Mouse (Mus musculus): ENCODE measurements at regions not wholly inside any gene's neighbourhood (a gene's known extent, or its start where the extent isn't known, plus 50 kb on each side); places are given as distances from the start of the nearest gene placed in this dataset.
A peak's percentile ranks its signal among the peaks of the same experiment; 100 is the strongest.

DNA sequence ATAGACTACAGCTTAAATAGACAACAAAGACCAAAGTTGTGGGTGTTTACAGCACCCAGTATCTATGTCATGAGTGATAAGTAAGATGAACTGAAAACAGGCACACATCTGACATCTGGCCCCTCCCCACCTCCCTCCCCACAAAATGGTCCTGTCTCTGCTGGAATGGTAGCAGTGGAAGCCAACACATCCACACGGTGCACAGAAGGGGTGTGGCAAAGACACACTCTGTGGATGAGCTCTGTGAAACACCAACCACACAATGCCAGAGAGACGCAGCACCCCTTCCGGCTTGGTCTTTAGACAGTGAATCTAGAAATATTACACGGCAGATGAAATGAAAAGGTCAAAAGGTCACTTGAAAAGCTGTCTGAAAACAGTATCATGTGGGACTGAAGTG, 85.6 kb downstream of the Fgf18 start:
- no peak for DNase-seq (ENCODE audit: low spot score in 2 of 2)

DNA sequence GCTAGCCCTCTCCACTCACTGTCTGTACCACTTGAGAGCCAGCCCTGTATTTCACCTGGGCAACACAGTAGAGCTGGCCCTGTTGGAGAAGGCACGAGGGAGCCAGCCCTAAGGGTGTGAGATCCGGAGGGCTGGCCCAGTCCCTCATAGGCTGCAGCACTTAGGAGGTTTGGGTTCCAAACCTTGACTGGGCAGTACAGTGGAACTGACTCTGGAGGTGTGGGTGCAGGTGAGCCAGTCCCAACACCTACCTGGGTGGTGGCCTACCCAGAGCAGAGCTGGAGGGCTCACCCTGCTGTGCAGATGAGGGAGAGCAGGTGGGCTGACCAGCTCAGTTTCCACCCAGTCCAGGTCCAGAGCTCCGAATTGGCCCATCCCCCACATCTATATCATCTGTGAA, 86.8 kb downstream of the Fgf18 start:
- DNase-seq (ENCODE audit: low spot score in 2 of 2) = no peak

DNA sequence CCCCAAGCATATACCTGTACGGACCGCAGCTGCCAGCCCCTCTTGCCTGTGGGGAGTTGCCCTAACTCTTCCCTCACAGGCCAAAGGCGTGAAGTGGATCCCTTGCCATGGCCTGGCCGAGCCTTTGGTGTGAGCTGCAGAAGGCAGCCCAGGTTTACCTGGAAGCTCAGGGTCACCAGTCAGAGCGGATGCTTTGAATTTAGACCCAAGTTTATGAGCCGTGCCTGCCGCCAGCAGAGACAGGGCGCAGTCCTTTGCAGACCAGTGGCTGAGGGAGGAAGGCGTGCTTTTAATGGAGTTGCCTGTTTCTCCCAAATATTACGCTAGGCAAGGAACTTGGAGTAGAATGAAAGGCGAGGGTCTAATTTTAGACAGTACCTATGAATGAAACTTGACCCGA, 97.0 kb downstream of the Fgf18 start:
- DNase-seq (ENCODE audit: low spot score in 2 of 2) = no peak

DNA sequence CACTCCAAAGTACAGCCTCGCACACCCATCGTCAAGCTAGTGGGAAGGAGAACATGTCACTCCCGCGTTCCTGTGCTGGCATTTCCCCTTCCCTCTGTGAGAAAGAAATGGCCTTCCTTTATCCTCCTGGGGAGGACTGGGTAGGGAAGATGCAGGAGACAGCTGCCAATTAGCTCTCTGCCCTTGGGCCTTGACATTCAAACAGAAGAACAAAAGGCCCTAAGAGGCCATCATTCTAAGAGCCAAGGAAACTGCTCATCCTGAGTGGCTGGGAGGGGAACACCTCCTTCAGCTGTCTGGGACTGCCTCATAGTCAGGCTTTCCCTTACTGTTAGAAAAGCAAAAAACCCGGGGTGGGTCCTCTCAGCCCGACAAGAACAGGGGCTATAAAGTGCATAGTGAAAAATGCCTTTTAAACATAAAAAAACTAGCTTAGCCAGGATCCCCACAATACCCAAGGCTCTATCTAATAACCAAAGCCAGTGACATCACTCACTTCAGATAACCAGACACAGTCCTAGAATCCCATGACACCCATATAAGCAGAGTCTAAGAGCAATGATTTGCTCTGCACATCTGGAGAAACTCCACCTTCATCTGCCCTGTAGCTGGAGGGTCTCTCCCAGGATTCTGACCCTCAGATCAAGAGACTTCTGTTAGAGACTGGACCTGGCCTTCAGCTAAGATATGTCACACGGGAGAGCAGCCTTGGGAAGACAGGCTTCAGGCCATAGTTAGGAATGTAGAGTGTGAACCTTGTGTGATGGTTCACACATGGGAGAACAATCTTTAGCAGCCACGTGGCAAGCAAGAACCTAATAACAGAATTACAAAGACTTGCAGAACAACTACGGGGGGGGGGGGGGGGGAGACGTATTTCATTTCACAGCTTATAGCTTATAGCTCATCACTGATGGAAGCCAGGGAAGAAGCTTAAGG, 107.1 kb downstream of the Fgf18 start:
- DNase-seq (ENCODE audit: low spot score in 2 of 2) = no peak

DNA sequence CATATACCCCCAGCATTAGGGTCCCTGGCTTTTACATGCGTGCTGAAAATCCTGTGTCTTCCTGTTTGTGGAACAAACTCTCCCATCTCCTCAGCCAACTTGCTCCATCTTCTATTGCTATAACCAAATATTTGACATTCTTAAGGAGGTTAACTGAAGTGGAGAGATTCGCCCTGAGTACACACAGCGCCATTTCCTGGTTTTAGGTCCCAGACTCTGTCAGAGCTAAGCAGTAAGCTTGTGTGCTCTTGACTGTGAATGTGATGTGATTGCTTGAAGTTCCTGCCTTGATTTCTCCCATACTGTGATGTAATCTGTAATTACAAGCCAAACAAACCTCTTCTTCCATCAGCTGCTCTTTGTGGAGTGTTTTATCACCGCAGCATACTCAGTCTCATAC, 110.8 kb downstream of the Fgf18 start:
- DNase-seq (ENCODE audit: low spot score in 2 of 2) = no peak

DNA sequence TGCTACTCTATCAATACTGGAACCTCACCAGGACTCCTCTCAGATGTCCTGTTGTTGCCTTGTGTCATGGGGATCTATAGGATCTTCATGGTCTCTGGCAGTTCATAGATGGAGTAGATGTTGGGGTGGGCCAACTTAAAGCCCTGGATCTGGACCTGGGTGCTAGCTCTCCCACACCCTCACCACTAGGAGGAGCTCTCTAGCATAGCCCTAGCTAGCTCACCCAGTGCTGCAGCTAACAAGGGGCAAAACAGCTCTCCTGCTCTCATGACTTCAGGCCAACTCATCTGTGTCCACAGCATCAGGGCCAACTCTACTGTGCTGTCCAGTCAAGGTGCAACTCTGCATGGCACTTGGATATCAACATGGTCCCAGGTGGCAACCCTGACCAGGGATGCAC, 118.3 kb downstream of the Fgf18 start:
- no peak for DNase-seq (ENCODE audit: low spot score in 2 of 2)

DNA sequence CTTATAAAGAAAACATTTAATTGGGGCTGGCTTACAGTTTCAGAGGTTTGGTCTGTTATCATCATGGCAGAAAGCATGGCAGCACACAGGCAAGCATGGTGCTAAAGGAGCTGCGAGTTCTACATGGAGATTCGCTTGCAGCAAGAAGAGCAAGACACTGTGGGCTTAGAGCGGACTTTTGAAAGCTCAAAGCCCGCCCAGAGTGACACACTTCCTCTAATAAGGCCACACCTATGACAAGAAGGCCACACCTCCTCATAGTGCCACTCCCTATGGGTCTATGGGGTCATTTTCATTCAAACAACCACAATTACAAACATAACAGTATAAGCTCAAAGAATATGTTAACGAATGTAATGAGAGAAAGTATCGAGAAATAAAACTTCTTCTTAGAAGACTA, 120.1 kb downstream of the Fgf18 start:
- DNase-seq (ENCODE audit: low spot score in 2 of 2) = no peak

DNA sequence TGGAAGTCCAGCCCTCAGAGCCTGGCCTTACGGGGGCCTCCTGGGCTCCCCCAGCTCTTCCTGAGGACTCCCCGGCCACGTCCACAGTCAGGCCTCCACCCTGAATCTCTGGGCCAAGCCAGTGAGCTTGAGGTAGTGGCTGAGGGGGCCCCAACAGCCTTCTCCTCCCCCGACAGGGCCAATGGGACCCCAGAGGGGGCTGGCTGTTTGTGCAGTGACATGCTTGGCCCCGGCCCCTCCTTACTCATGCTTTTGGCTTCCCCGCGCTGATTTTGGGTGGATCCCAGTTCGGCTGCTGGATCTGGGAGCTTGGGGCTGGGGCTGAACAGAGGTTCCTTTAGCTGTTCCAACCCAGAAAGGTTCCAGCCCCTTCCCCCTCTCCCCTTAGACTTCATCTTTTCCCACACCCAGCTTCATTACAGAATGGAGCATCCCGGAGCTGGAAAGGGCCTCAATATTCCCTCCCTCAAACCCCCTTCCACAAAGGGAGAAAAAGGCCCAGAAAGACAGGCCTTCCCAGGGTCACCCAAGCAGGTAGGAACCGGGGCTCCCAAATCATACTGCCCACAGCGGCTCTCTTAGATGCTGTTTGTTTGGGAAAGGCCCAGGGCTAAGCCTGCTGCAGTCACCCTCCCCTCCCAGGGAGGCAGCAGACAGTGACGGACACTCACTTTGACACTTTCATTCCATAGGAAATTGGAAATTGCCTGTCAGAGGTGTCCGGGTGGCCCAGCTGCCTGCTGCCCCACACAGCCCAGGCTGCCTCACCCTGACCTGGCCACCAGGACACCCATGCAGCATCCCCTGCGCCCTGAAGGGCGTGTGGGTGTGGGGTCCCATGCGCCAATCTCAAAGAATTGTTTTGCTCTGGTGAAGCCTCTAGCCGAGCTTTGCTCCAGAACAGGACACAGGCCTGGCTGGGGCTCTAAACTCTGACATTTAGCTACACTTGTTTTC, 133.7 kb downstream of the Fgf18 start:
- DNase-seq (ENCODE audit: low spot score in 2 of 2) = no peak

DNA sequence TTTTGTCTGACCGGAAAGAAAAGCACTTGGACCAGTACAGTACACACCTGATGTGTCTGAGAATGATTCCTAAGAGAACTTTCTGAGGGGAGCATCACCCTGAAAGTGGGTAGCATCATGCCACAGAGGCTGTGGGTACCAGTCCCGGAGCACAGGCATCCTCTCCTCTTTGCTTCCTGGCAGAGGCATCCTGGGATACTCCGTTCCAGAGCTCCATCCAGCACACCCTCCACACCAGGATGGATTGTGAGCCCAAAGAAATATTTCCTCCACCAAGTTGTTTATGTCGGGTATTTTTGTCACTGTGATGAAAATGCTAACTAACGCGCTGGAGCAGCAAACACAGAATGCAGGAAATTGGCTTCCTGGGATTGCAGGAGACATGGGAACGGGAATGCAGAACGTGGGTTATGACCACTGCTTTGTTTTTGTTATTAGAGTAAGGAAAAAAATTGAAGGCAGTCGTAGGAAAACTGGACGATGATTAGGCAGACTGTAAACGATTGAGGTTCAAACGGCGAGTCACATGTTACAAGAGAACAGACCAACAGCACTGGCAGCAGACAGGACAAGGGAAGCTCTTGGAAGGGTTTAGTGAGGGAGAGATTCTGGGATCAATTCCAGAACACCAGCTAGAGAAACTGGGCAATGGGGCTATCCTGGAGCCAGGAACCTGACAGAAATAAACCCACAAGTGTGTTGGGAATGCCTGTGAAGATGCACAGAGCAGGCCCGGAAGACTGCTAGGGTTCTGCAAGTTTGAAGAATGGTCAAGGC, 134.6 kb downstream of the Fgf18 start:
- no peak for DNase-seq (ENCODE audit: low spot score in 2 of 2)

DNA sequence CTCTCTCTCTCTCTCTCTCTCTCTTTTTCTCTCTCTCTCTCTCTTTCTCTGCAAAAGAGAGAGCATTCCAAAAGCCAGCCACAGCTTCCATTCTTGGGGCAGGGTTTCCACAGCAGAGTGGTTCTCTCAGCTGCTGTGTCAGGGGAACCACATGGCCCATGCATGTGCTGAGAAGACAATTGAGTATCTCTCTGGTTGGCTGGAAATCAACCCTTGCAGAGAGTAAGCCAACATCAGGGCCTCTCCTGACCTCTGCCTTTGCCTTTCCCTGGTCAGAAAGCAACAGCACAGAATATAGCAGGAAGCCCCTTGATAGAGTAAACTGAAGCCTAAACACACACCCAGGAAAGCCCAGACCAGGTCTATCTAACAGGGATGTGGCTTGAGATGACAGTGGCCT, 138.6 kb downstream of the Fgf18 start:
- DNase-seq (ENCODE audit: low spot score in 2 of 2) = no peak

DNA sequence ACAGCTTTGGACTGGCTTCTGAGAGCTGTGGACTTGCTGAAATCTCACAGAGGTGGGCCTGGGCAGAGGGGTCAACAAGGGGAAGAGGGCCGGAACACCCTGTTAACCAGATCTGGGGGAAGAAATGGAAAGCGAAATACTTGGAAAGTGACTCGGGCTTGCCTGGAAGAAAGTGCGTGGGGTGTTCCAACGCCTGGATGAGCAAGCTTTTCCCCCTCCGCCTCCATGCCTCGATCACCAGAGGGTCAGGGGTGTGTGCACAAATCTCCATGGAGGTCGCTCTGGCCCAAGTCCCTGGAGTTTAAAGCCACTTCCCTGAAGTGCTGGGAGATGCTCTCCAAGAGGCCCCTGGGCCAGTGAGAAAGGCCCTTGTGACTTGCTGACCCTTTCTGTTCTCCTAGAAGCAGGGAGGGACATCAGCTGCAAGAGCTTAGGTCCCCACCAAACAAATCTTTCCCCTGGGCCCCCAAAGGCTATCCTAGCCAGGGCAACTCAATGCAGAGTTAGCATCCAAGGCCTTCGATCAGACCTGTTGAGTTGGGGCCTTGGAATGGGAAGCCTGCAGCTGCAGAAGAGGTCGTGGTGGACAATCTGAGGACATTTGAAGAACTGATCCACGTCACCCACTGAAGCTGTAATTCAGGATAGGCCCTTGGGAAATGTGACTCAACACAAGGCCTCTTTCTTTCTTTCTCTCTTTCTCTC, 139.2 kb downstream of the Fgf18 start:
- no peak for DNase-seq (ENCODE audit: low spot score in 2 of 2)

DNA sequence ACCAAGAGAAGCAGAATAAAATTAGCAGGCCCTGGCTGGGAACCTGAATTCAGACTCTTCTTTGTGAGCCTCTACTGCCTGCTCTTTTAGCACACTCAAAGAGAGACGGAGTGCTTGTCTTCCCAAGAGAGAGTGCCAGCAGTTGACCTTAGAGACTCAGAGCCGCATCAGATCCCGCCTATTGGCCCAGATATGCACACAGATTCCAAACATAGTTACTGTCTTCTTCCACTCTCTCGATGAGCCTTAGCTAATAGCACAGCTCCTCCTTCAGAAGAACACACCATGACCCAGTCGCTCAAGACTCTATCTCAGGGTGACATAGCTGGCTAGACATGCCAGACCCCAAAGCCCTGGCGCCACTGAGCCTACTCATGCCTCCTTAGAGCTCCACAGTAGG, 139.8 kb downstream of the Fgf18 start:
- no peak for DNase-seq (ENCODE audit: low spot score in 2 of 2)

DNA sequence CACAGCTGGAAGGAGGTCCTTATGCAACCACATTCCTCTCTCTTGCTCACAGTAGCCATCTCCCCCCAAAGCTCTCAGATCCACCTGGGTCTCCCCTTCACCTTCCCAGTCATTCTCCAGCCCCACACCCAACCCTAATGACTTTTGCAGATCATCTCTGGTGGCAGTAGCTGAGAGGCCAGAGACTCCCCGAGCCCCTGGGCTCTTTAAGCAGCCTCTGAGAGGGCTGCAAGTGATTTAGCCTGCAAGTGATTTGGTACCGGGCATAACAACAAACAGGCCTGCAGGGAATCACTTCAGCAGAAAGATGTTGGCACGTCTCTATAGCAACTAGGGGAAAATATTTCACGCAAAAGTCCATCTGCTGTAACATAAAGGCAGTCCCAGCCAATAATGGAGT, 142.0 kb downstream of the Fgf18 start:
- no peak for DNase-seq (ENCODE audit: low spot score in 2 of 2)

DNA sequence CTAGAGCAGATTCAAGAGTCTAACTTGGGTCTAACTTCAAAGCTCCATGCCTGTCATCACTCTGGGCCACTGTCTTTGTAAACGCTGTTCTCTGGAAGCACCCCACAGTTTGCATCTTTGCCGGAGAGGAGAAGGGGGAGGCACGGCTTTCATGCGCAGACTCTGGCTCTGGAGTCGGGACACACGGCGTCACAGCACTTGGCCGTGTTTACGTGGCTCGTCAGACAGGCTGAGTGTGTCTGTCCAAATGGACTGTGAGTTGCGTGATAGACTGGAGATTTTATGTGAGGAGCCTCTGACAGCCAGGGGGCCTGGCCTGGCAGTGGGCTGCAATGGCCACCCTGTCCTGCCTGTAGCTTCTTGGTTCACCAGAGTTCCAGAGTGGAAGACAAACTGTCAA, 142.6 kb downstream of the Fgf18 start:
- no peak for DNase-seq (ENCODE audit: low spot score in 2 of 2)

DNA sequence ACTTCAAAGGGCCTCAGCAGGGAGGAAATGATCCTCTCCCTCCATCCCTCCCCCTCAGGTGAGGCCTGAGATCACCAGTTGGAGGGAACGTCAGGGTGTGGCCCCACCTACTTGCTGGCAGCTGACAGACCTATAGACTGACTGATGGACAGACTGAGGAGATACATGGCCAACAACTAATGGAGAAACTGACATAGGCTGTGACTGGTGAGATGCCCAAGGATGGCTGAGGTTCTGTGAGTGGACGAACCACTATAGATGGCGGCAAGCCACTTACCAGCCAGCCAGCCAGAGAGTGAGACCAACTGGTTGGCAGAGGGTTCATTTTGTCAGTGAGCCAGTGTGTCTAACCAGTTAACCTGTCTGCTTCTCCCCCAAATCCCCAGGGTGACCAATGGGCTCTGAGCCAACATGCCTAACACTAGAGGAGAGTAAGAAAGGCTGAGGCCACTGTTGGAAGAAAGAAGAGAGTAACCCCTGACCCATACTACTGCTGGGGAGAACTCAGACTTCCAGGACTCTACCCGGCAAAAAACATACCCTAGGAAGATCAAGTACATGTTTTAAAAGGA, 147.4 kb downstream of the Fgf18 start:
- no peak for DNase-seq (ENCODE audit: low spot score in 2 of 2)

DNA sequence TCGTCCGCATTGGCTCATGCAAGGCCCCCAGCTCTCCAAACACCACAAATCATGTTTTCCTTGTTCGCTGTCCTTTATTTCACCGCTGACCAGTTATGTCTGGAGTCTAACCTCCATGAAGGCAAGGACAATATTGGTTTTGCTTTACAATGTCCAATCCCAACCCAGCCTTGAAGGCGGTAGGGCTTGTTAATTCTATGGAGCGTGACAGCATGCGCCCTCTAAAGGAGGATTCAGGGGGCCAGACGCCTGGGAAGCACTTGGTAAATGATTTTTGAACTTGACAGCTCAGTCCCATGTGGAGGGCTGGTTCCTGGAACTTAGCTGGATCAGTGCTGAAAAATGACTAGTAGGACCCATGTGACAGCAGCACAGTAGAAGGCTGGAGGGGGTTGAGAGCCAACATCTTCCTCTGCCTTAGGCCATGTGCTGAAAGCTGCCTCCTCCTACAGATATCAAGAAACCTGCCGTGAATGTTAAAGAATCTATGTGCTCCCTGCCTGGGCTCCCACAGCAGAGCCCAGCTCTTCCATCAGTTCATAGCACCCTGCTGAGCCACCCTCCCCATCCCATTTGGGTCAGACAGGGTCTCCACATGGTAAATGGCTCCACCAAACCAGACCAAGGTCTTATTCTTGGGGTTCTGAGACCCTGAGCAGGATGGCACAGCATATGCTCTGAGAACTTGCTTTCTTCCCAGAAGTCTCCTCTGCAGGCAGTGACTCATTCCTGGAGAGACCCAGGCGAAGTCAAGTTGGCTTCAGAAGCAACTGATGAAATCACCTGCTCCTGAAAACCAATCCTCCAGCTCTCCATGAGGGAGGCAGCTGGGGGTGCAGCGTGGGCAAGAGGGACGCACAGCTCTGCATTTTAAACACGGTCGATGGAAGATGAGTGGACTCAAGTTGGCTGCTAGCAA, 148.3 kb downstream of the Fgf18 start:
- DNase-seq (ENCODE audit: low spot score in 2 of 2) = peak in 1 of 2 experiments; percentile 19

DNA sequence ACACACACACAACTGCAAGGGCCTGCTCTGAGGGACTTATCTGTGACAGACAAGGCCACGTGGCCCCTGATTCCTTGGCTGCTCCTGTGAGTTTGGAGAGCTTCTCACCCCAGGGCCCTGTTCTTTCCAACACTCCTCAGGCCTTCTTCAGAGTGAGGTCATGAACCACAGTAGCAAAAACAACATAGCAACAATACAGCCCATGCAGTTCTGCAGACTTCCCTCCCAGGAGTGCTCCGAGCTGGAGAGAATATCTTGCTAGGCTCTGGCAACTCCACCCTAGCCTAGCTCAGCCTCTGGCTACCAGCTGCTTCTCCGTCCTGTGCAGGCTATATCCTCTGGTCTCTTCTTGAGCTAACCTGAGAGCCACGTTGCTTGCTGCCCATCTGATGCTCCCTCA, 152.8 kb downstream of the Fgf18 start:
- no peak for DNase-seq (ENCODE audit: low spot score in 2 of 2)

DNA sequence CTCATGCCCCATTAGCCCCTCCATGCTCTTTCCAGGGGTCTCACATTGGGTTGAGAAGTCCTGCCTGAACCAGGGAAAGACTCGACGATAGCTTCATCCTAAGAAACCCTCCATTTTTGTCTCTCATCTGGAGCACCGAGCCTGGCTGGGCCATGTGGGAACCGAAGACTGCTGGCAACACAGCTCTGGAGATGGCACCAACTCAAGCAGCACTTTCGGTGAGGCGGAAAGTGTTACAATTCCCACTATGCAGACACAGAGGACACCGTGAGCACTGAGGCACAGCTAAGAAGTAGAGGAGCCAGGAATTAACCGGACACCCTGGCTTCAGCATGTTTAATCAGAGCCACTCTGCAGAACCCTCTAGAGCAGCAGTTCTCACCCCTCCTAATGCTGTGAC, 153.8 kb downstream of the Fgf18 start:
- DNase-seq (ENCODE audit: low spot score in 2 of 2) = no peak

DNA sequence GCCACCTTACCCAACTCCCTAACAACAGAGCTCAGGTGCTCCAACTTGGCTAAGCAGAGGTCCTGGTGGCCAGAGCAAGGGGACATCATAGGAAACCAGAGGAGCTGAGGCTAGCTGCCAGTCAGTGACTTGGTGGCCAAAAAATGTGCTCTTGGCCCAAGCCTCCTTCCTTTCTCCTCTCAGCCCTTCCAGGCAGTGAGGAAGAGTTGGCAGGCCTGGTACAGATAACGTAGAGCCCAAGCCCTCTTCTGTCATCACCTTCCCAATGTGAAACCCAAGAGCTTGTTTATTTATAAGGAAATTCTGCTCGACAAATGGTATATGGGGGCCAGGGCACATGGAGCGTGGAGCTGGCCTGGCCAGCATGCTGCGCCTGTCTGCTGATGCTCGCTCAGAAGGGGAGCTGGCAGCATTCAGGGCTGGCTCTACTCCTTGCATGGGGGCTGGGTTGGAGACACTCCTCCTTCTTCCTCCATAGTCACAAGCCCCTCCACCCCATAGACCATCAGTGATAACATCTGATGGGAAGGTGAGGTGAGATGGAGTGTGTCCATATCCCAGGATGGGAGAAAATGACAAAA, 156.1 kb downstream of the Fgf18 start:
- no peak for DNase-seq (ENCODE audit: low spot score in 2 of 2)
